Mouse (Mus musculus) MEL (cell line): ENCODE results near the gene Kctd6.

Source experiments
- BHLHE40 ChIP-seq: IDR thresholded peaks from 2 replicates; pipeline ENCODE4 v1.6.1; 2012; ENCODE audit warnings: low read depth, mild to moderate bottlenecking, inconsistent platforms, low read length, improper control_type of control experiment, borderline replicate concordance
- CTCF ChIP-seq, 3 experiments: IDR thresholded peaks in 2 of 3; conservative IDR thresholded peaks in 1 of 3; 2 replicates each; pipeline ENCODE4 v1.5.1; 2011 to 2012; ENCODE audit warnings: low read length in 3 of 3, low read depth in 2 of 3, mild to moderate bottlenecking in 2 of 3, improper control_type of control experiment in 1 of 3, inconsistent platforms in 1 of 3, mixed read lengths in 1 of 3, moderate library complexity in 1 of 3; ENCODE audit not compliant: control insufficient read depth in 1 of 3, insufficient read depth in 1 of 3, poor library complexity in 1 of 3, severe bottlenecking in 1 of 3
- E2F4 ChIP-seq: IDR thresholded peaks from 2 replicates; pipeline ENCODE4 v1.6.1; 2011; ENCODE audit warnings: low read depth, low read length, improper control_type of control experiment, borderline replicate concordance
- POLR2A ChIP-seq, 2 experiments: IDR thresholded peaks; 2 replicates each; pipeline ENCODE4 v1.6.1; 2011 to 2012; ENCODE audit warnings: low read length in 2 of 2, mild to moderate bottlenecking in 2 of 2, control low read depth in 1 of 2, improper control_type of control experiment in 1 of 2, low read depth in 1 of 2, moderate library complexity in 1 of 2; ENCODE audit not compliant: control insufficient read depth in 1 of 2, insufficient read depth in 1 of 2, poor library complexity in 1 of 2
- TCF12 ChIP-seq: IDR thresholded peaks from 2 replicates; pipeline ENCODE4 v1.6.1; 2014; ENCODE audit warnings: low read depth, mild to moderate bottlenecking, inconsistent platforms, low read length, improper control_type of control experiment, moderate library complexity
- ZC3H11A ChIP-seq: IDR thresholded peaks from 2 replicates; pipeline ENCODE4 v1.6.1; 2012; ENCODE audit warnings: low read depth, mild to moderate bottlenecking, inconsistent platforms, low read length, improper control_type of control experiment
- ZMIZ1 ChIP-seq: IDR thresholded peaks from 2 replicates; pipeline ENCODE4 v1.6.1; 2012; ENCODE audit warnings: low read depth, mild to moderate bottlenecking, inconsistent platforms, low read length, improper control_type of control experiment, moderate library complexity

GRCm38 (mm10) chr14:8258335-8258627, 44.3 kb downstream of the Kctd6 start:
- TF ChIP-seq POLR2A (IDR thresholded peaks at IDR 0.05; ENCODE audit: control insufficient read depth in 1 of 2, insufficient read depth in 1 of 2, low read depth in 1 of 2, low read length in 2 of 2, poor library complexity in 1 of 2) (no peak), CTCF (IDR thresholded peaks at IDR 0.05 in 2 of 3, conservative IDR thresholded peaks at IDR 0.05 in 1 of 3; ENCODE audit: control insufficient read depth in 1 of 3, insufficient read depth in 1 of 3, low read depth in 2 of 3, low read length in 3 of 3, poor library complexity in 1 of 3, severe bottlenecking in 1 of 3) (no peak), E2F4 (no peak), ZMIZ1 (no peak), ZC3H11A (no peak), TCF12 (no peak), BHLHE40 (no peak)
